Mouse (Mus musculus): ENCODE results near the gene Sde2. TPM values are rescaled to one million over a fixed set of nuclear protein-coding genes. Genes with fewer than 3 reads are reported as not detected.

The Sde2 gene
- polyA plus RNA-seq, 1 experiment from 2014 or later: 28.8 TPM

GRCm38 (mm10) chr1:180870122-180870650 is 19.3 kb downstream of the Sde2 start:
- no peak overlapping the region for H3K4me3 ChIP-seq (replicated peaks)
- ATAC-seq: no peak
- no peak overlapping the region for H3K27ac ChIP-seq
- peaks cover 33% of the 10 kb centered on the region for H3K36me3 ChIP-seq
- no peak overlapping the region for H3K9ac ChIP-seq (replicated peaks)
- H3K4me1 ChIP-seq (replicated peaks): no peaks in the 10 kb centered on the region
- H3K27me3 ChIP-seq: no peaks in the 10 kb centered on the region
- WGBS: 74% methylated on average over 13 of the region's 13 CpGs
- H3K9me3 ChIP-seq: no peaks in the 10 kb centered on the region
- H3K4me2 ChIP-seq (replicated peaks): no peak overlapping the region

DNA sequence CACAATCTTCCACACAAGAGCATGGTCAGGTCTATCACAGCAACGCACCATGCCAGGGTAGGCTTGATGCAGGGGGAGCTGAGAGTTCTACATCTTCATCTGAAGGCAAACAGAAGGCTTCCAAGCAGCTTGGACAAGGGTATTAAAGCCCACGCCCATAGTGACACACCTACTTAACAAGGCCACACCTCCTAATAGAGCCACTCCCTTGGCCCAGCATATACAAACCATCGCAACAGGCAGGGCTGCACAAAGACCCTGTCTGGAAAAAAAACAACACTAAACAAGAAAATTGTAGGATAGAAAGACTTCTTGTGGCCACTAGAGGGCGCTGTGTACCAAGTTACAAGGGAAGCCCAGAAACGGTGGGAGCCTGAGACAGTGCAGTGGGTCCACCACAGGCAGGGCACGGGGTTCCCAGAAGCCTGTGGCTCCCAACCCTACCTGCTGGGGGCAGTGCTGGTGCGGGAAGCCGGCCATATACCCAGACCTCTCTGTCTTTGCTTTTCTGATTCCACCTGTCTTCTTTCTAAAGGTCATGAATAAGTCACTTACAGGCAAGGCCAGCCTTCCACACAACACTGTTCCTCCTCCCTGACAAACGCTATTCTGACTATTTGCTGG is 23.0 kb downstream of the Sde2 start:
- Histone ChIP-seq H3K4me2 (replicated peaks) (no peak overlapping the region), H3K9ac (replicated peaks) (no peak overlapping the region), H3K4me1 (replicated peaks) (no peaks in the 10 kb centered on the region), H3K27me3 (no peaks in the 10 kb centered on the region), H3K9me3 (no peaks in the 10 kb centered on the region), H3K4me3 (replicated peaks) (no peak overlapping the region), H3K36me3 (no peaks in the 10 kb centered on the region), H3K27ac (no peak overlapping the region)
- 20% methylated on average over 9 of the region's 9 CpGs for WGBS
- ATAC-seq: peak; percentile 62; the same call in 1 of the 2 replicates

DNA sequence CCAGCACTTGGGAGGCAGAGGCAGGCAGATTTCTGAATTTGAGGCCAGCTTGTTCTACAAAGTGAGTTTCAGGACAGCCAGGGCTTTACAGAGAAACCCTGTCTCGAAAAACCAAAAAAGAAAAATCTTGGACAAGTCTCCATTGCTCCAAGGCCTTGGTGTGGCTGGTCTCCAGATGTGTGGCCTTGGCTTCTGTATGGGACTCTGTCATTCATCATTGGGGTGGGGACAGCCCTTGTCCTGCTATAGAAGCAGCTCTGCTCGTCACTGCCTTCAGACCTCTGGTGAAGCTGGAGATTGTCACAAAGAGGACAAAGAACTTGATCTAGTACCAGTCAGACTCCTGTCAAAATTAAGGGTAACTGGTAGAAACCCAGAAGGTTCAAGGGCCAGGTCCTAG is 23.7 kb downstream of the Sde2 start:
- Histone ChIP-seq H3K27ac (no peak overlapping the region), H3K9me3 (no peaks in the 10 kb centered on the region), H3K36me3 (no peaks in the 10 kb centered on the region), H3K9ac (replicated peaks) (no peak overlapping the region), H3K27me3 (no peaks in the 10 kb centered on the region), H3K4me1 (replicated peaks) (no peaks in the 10 kb centered on the region), H3K4me3 (replicated peaks) (no peak overlapping the region), H3K4me2 (replicated peaks) (no peak overlapping the region)
- no peak for ATAC-seq
- WGBS: 78% methylated on average over 2 of the region's 2 CpGs

DNA sequence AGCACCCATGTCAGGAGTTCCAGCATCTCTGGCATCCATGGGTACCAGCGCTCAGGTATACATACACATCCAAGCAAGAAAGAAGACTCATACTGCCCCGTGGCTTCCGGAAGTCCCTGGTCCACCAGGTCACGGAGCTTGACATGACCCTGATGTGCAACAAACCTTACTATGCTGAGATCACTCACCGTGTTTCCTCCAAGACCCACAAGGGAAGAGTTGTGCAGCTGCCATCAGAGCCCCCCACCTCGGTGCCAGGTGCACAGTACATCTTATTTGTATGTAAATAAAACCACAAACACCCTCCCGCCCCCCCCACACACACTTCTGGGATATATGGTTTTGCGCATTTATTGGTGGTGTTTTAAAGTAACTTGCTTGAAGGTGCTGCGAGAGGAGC is 24.2 kb downstream of the Sde2 start:
- Histone ChIP-seq H3K27me3 (no peaks in the 10 kb centered on the region), H3K9me3 (no peaks in the 10 kb centered on the region), H3K4me2 (replicated peaks) (no peak overlapping the region), H3K4me3 (replicated peaks) (no peak overlapping the region), H3K27ac (no peak overlapping the region), H3K9ac (replicated peaks) (no peak overlapping the region), H3K4me1 (replicated peaks) (no peaks in the 10 kb centered on the region), H3K36me3 (no peaks in the 10 kb centered on the region)
- 87% methylated on average over 9 of the region's 9 CpGs for WGBS
- ATAC-seq: no peak

- Histone ChIP-seq H3K9ac (replicated peaks) (no peak overlapping the region), H3K36me3 (no peaks in the 10 kb centered on the region), H3K9me3 (no peaks in the 10 kb centered on the region), H3K4me1 (replicated peaks) (no peaks in the 10 kb centered on the region), H3K4me3 (replicated peaks) (no peak overlapping the region), H3K4me2 (replicated peaks) (no peak overlapping the region), H3K27me3 (no peaks in the 10 kb centered on the region), H3K27ac (no peak overlapping the region)
- no peak for ATAC-seq
- WGBS: 74% methylated on average over 4 of the region's 4 CpGs
Measured at GRCm38 (mm10) chr1:180877466-180877865, 26.5 kb downstream of the Sde2 start.

DNA sequence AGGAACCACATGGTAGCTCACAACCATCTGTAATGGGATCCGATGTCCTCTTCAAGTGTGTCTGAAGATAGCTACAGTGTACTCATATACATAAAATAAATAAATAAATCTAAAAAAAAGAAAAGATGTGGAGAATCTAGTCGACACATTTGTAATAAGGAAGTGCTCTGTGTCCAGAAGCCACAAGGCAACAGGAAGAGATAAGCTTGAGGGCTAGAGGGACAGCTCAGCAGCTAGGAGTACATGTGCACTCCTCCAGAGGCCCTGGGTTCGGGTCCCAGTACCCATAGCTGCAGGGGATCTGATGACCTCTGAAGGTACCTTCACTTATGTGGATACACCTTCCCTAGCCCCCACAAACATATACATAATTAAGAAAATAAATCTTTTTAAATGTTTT is 30.8 kb downstream of the Sde2 start:
- Histone ChIP-seq H3K4me3 (replicated peaks) (no peak overlapping the region), H3K27me3 (no peaks in the 10 kb centered on the region), H3K9me3 (no peaks in the 10 kb centered on the region), H3K4me2 (replicated peaks) (no peak overlapping the region), H3K36me3 (no peaks in the 10 kb centered on the region), H3K4me1 (replicated peaks) (0 out of 2 replicates have a peak, but pooled peaks cover 2% of the 10 kb centered on the region), H3K27ac (no peak overlapping the region), H3K9ac (replicated peaks) (no peak overlapping the region)
- WGBS: 77% methylated on average over 3 of the region's 3 CpGs
- ATAC-seq: no peak

DNA sequence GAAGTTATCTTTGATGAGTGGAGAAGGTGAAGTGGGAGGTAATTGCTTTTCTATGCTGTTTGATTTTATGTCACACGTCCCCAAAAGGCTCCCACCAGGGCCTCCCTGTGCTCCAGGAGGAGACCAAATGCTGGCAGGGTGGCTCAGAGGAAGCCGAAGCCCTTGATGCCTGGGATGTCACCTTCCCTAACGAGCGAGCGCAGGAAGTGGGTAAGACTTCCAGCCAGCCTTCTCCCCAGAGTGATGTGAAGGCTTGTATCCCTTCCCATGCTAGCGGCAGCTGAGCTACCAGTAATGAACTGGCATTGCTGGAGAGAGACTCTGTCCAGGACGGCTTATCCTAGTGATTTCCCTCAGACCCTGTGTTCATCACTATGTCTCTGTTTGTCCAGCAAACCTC is 32.8 kb downstream of the Sde2 start:
- no peak for ATAC-seq
- Histone ChIP-seq H3K4me1 (replicated peaks) (peaks cover 12% of the 10 kb centered on the region), H3K36me3 (no peaks in the 10 kb centered on the region), H3K27me3 (0 out of 2 replicates have a peak, but pooled peaks cover 8% of the 10 kb centered on the region), H3K27ac (no peak overlapping the region), H3K9me3 (no peaks in the 10 kb centered on the region), H3K9ac (replicated peaks) (no peak overlapping the region), H3K4me2 (replicated peaks) (no peak overlapping the region), H3K4me3 (replicated peaks) (no peak overlapping the region)
- 47% methylated on average over 7 of the region's 7 CpGs for WGBS

DNA sequence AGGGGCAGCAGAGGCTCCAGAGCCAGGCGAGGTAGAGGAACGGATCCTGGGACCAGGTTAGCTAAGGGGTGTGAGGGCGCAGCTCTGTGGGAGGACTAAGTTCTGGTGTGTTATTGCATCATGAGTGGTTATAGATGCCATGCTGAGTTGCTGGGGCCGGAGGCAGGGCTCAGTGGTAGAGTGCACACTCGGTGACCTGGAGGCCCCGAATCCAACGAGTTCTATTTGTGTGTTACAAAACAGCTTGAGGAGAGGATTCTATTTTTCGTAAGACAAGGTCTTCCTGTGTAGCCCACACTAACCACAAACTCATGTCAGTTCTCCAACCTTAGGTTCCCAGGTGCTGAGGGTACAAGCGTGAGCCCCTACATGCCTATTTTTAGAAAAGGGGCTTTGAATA is 33.6 kb downstream of the Sde2 start:
- no peaks in the 10 kb centered on the region for H3K36me3 ChIP-seq
- H3K4me1 ChIP-seq (replicated peaks): peaks cover 15% of the 10 kb centered on the region
- H3K4me3 ChIP-seq (replicated peaks): no peak overlapping the region
- 89% methylated on average over 9 of the region's 9 CpGs for WGBS
- no peak overlapping the region for H3K4me2 ChIP-seq (replicated peaks)
- ATAC-seq: no peak
- H3K9me3 ChIP-seq: no peaks in the 10 kb centered on the region
- no peak overlapping the region for H3K27ac ChIP-seq
- H3K27me3 ChIP-seq: 0 out of 2 replicates have a peak, but pooled peaks cover 13% of the 10 kb centered on the region
- H3K9ac ChIP-seq (replicated peaks): no peak overlapping the region

DNA sequence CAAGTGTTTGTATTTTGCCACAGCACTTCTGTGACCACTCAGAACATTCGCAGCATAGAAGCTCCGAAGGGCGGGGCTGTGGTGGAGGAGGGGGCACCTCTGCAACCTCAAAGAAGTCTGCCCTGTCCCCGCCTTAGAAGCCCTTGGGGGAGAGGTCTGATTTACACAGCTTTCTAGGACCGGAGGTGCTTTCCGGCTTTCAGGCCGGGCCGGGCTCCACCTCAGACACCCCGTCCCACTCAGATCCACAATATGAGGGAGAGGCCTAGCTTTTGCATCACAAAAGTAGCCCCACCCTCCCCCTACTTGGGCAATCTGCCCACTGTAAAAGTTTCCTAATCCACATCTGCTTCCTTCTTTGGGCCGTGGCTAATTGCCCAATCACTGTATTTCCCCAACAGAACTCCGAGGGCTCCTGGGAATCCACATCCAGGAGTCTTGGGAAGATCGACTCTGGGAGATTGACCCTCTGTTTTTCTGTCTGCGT is 37.7 kb downstream of the Sde2 start:
- peak overlapping the region; percentile 17; the same call in 1 of the 2 replicates for H3K4me2 ChIP-seq (replicated peaks)
- peaks cover 29% of the 10 kb centered on the region for H3K27me3 ChIP-seq
- H3K9me3 ChIP-seq: no peaks in the 10 kb centered on the region
- H3K4me3 ChIP-seq (replicated peaks): no peak overlapping the region
- H3K27ac ChIP-seq: no peak overlapping the region
- peak; percentile 71 for ATAC-seq
- H3K4me1 ChIP-seq (replicated peaks): peaks cover 15% of the 10 kb centered on the region
- H3K36me3 ChIP-seq: no peaks in the 10 kb centered on the region
- WGBS: 7% methylated on average over 13 of the region's 13 CpGs
- H3K9ac ChIP-seq (replicated peaks): peak overlapping the region; percentile 29; the same call in 1 of the 2 replicates

- Histone ChIP-seq H3K4me2 (replicated peaks) (no peak overlapping the region), H3K4me3 (replicated peaks) (no peak overlapping the region), H3K27me3 (peaks cover 35% of the 10 kb centered on the region), H3K36me3 (no peaks in the 10 kb centered on the region), H3K9me3 (no peaks in the 10 kb centered on the region), H3K4me1 (replicated peaks) (peaks cover 14% of the 10 kb centered on the region), H3K27ac (no peak overlapping the region), H3K9ac (replicated peaks) (no peak overlapping the region)
- no peak for ATAC-seq
- WGBS: 36% methylated on average over 7 of the region's 7 CpGs
Measured at GRCm38 (mm10) chr1:180889172-180889571, 38.2 kb downstream of the Sde2 start.

- ATAC-seq: no peak
- no peak overlapping the region for H3K4me2 ChIP-seq (replicated peaks)
- H3K36me3 ChIP-seq: no peaks in the 10 kb centered on the region
- H3K27ac ChIP-seq: no peak overlapping the region
- H3K9ac ChIP-seq (replicated peaks): no peak overlapping the region
- no peaks in the 10 kb centered on the region for H3K9me3 ChIP-seq
- H3K4me1 ChIP-seq (replicated peaks): peaks cover 19% of the 10 kb centered on the region
- WGBS: 43% methylated on average over 6 of the region's 6 CpGs
- no peak overlapping the region for H3K4me3 ChIP-seq (replicated peaks)
- peaks cover 41% of the 10 kb centered on the region for H3K27me3 ChIP-seq
Measured at GRCm38 (mm10) chr1:180889841-180890240, 38.9 kb downstream of the Sde2 start.

DNA sequence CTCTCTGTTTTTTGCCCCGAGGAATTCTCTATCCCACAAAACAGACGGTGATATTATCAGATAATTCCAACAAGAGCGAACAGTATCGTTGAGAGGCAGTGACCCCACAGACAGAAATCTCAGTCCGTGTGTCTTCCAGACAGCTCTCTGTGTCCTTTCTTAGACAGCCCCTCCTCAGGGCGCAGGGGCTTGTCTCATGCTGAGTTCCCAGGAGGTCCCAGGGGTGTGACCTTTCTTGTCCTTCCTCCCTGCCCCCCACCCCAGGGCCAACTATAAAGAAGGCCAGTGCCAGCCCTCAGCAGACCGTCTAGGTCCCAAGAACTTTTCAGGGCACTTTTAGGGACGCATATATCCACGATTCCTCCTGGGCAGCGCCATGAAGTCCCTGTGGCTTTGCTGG is 41.9 kb downstream of the Sde2 start, which contains the start of gene Lefty2:
TSS of gene Lefty2 (plus strand) at position 301 of the 400 bp plus-strand sequence.
- no peak for ATAC-seq
- WGBS: 63% methylated on average over 10 of the region's 10 CpGs
- Histone ChIP-seq H3K4me1 (replicated peaks) (peaks cover 19% of the 10 kb centered on the region), H3K36me3 (no peaks in the 10 kb centered on the region), H3K9me3 (no peaks in the 10 kb centered on the region), H3K4me3 (replicated peaks) (no peak within 1 kb of the TSS), H3K27ac (no peak within 1 kb of the TSS), H3K27me3 (peaks cover 50% of the 10 kb centered on the region), H3K4me2 (replicated peaks) (0 out of 2 replicates have a peak within 1 kb of the TSS, but pooled peaks have one; percentile 42), H3K9ac (replicated peaks) (no peak within 1 kb of the TSS)
